Mouse (Mus musculus) stomach, postnatal 0 days (tissue): ENCODE measurements around the gene Hmcn1. TPM values are rescaled to one million over a fixed set of nuclear protein-coding genes. Genes with fewer than 3 reads are reported as not detected.

Source experiments
- ATAC-seq: fragments of 200-750 bp; cut with Nextera tagmentation; 2 replicates; pipeline ENCODE4 v1.8.0; 2017; ENCODE audit not compliant: low FRiP score, low TSS enrichment
- DNase-seq: peaks from one replicate; pipeline ENCODE4 v3.0.0-alpha.2; 2016; ENCODE audit warnings: low spot score
- H3K27ac ChIP-seq: fragments of 300-500 bp; sonication (generic); replicated peaks from 2 replicates; pipeline ENCODE4 v1.5.1; 2014; ENCODE audit warnings: mild to moderate bottlenecking, control low read depth
- H3K27me3 ChIP-seq: fragments of 300-500 bp; sonication (generic); 2 replicates; pipeline ENCODE4 v1.6.1; 2014; ENCODE audit warnings: low read length; ENCODE audit not compliant: control insufficient read depth, insufficient read depth
- H3K36me3 ChIP-seq: fragments of 300-500 bp; sonication (generic); 2 replicates; pipeline ENCODE4 v1.6.1; 2014; ENCODE audit warnings: low read length, mixed read lengths; ENCODE audit not compliant: control insufficient read depth, insufficient read depth
- H3K4me1 ChIP-seq: fragments of 300-500 bp; sonication (generic); replicated peaks from 2 replicates; pipeline ENCODE4 v1.6.1; 2014; ENCODE audit warnings: antibody characterized with exemption; ENCODE audit not compliant: control insufficient read depth, insufficient read depth
- H3K4me2 ChIP-seq: fragments of 300-500 bp; sonication (generic); replicated peaks from 2 replicates; pipeline ENCODE4 v1.6.1; 2014; ENCODE audit warnings: low read depth, mild to moderate bottlenecking, control low read depth, moderate library complexity
- H3K4me3 ChIP-seq: fragments of 300-500 bp; sonication (generic); 2 replicates; pipeline ENCODE4 v1.5.1; 2014; ENCODE audit warnings: low read depth, low read length, control low read depth
- H3K9ac ChIP-seq: fragments of 300-500 bp; sonication (generic); 2 replicates; pipeline ENCODE4 v1.6.1; 2014; ENCODE audit warnings: mild to moderate bottlenecking, low read length, control low read depth, mixed read lengths
- H3K9me3 ChIP-seq: fragments of 300-500 bp; sonication (generic); 2 replicates; pipeline ENCODE4 v1.6.1; 2016; ENCODE audit warnings: low read length; ENCODE audit not compliant: control insufficient read depth
- CTCF ChIP-seq: IDR thresholded peaks from 2 replicates; pipeline ENCODE4 v1.5.1; 2016; ENCODE audit warnings: antibody characterized with exemption, low read depth, mild to moderate bottlenecking, moderate library complexity
- EP300 ChIP-seq: optimal IDR thresholded peaks from 2 replicates; pipeline ENCODE3; 2016; ENCODE audit warnings: antibody characterized with exemption
- WGBS: fragments of 180-500 bp; shearing (Covaris S2); extraction: QIAGEN DNeasy Blood & Tissue Kit; methylation state at CpG from one replicate; pipeline ENCODE4 v1.1.7; 2014; 5-methylcytosine and 5-hydroxymethylcytosine counted together
- polyA plus RNA-seq: library from polyadenylated mRNA; unstranded; fragments of >200 nt; fragmentation: Nextera tagmentation; extraction: Ambion mirVana; gene quantifications from 2 replicates; pipeline ENCODE4 v1.2.1, GENCODE M21; 2015

Hmcn1 gene
- polyA plus RNA-seq, 1 experiment from 2014 or later: 8.0 TPM

GRCm38 (mm10) chr1:150984092-150984503 is 9.1 kb downstream of the Hmcn1 start:
- H3K4me1 ChIP-seq: no peaks in the 10 kb centered on the region
- WGBS: 63% methylated on average over 6 of the region's 6 CpGs
- no peak overlapping the region for H3K9ac ChIP-seq
- H3K27me3 ChIP-seq: no peaks in the 10 kb centered on the region
- H3K27ac ChIP-seq: no peak overlapping the region
- H3K36me3 ChIP-seq: no peaks in the 10 kb centered on the region
- no peak for TF ChIP-seq CTCF
- TF ChIP-seq EP300: no peak
- no peak for ATAC-seq
- no peak for DNase-seq
- no peaks in the 10 kb centered on the region for H3K9me3 ChIP-seq
- H3K4me2 ChIP-seq: no peak overlapping the region
- no peak overlapping the region for H3K4me3 ChIP-seq

- no peaks in the 10 kb centered on the region for H3K9me3 ChIP-seq
- TF ChIP-seq EP300: no peak
- TF ChIP-seq CTCF: no peak
- ATAC-seq (no peak), DNase-seq (no peak)
- no peak overlapping the region for H3K4me2 ChIP-seq
- no peaks in the 10 kb centered on the region for H3K4me1 ChIP-seq
- no peaks in the 10 kb centered on the region for H3K36me3 ChIP-seq
- H3K27ac ChIP-seq: no peak overlapping the region
- 92% methylated on average over 3 of the region's 3 CpGs for WGBS
- no peak overlapping the region for H3K4me3 ChIP-seq
- H3K27me3 ChIP-seq: no peaks in the 10 kb centered on the region
- no peak overlapping the region for H3K9ac ChIP-seq
Observed at GRCm38 (mm10) chr1:150978651-150979050, 14.6 kb downstream of the Hmcn1 start.

GRCm38 (mm10) chr1:150976263-150976662 is 17.0 kb downstream of the Hmcn1 start:
- TF ChIP-seq EP300: no peak
- TF ChIP-seq CTCF: no peak
- H3K9ac ChIP-seq: no peak overlapping the region
- ATAC-seq: no peak
- H3K4me3 ChIP-seq: no peak overlapping the region
- H3K27ac ChIP-seq: no peak overlapping the region
- WGBS: 13% methylated on average over 2 of the region's 2 CpGs
- DNase-seq: no peak
- H3K4me1 ChIP-seq: no peaks in the 10 kb centered on the region
- H3K36me3 ChIP-seq: no peaks in the 10 kb centered on the region
- H3K9me3 ChIP-seq: no peaks in the 10 kb centered on the region
- no peak overlapping the region for H3K4me2 ChIP-seq
- H3K27me3 ChIP-seq: no peaks in the 10 kb centered on the region

GRCm38 (mm10) chr1:150959486-150960074 is 33.7 kb downstream of the Hmcn1 start:
- ATAC-seq: no peak
- no peaks in the 10 kb centered on the region for H3K27me3 ChIP-seq
- no peaks in the 10 kb centered on the region for H3K36me3 ChIP-seq
- WGBS: 72% methylated on average over 5 of the region's 5 CpGs
- no peak overlapping the region for H3K27ac ChIP-seq
- no peak for TF ChIP-seq EP300
- no peak for TF ChIP-seq CTCF
- H3K4me2 ChIP-seq: no peak overlapping the region
- no peak overlapping the region for H3K9ac ChIP-seq
- no peaks in the 10 kb centered on the region for H3K4me1 ChIP-seq
- H3K9me3 ChIP-seq: no peaks in the 10 kb centered on the region
- no peak for DNase-seq
- H3K4me3 ChIP-seq: no peak overlapping the region

GRCm38 (mm10) chr1:150951004-150951403 is 42.2 kb downstream of the Hmcn1 start:
- no peak overlapping the region for H3K4me2 ChIP-seq
- 0 out of 2 replicates have a peak, but pooled peaks cover 2% of the 10 kb centered on the region for H3K9me3 ChIP-seq
- TF ChIP-seq CTCF (no peak), EP300 (no peak)
- DNase-seq: no peak
- no peaks in the 10 kb centered on the region for H3K36me3 ChIP-seq
- no peaks in the 10 kb centered on the region for H3K4me1 ChIP-seq
- WGBS: 90% methylated on average over 5 of the region's 5 CpGs
- no peaks in the 10 kb centered on the region for H3K27me3 ChIP-seq
- no peak overlapping the region for H3K27ac ChIP-seq
- no peak overlapping the region for H3K9ac ChIP-seq
- ATAC-seq: no peak
- no peak overlapping the region for H3K4me3 ChIP-seq

- Histone ChIP-seq H3K4me2 (no peak overlapping the region), H3K36me3 (no peaks in the 10 kb centered on the region), H3K27ac (no peak overlapping the region), H3K27me3 (no peaks in the 10 kb centered on the region), H3K4me1 (no peaks in the 10 kb centered on the region), H3K9me3 (0 out of 2 replicates have a peak, but pooled peaks cover 2% of the 10 kb centered on the region), H3K4me3 (no peak overlapping the region), H3K9ac (no peak overlapping the region)
- no peak for ATAC-seq
- 42% methylated on average over 3 of the region's 3 CpGs for WGBS
- TF ChIP-seq CTCF (no peak), EP300 (no peak)
- no peak for DNase-seq
Observed at GRCm38 (mm10) chr1:150950046-150950445, 43.2 kb downstream of the Hmcn1 start.
